Mouse (Mus musculus): ENCODE measurements at regions not wholly inside any gene's neighbourhood (a gene's known extent, or its start where the extent isn't known, plus 50 kb on each side); places are given as distances from the start of the nearest gene placed in this dataset.

DNA sequence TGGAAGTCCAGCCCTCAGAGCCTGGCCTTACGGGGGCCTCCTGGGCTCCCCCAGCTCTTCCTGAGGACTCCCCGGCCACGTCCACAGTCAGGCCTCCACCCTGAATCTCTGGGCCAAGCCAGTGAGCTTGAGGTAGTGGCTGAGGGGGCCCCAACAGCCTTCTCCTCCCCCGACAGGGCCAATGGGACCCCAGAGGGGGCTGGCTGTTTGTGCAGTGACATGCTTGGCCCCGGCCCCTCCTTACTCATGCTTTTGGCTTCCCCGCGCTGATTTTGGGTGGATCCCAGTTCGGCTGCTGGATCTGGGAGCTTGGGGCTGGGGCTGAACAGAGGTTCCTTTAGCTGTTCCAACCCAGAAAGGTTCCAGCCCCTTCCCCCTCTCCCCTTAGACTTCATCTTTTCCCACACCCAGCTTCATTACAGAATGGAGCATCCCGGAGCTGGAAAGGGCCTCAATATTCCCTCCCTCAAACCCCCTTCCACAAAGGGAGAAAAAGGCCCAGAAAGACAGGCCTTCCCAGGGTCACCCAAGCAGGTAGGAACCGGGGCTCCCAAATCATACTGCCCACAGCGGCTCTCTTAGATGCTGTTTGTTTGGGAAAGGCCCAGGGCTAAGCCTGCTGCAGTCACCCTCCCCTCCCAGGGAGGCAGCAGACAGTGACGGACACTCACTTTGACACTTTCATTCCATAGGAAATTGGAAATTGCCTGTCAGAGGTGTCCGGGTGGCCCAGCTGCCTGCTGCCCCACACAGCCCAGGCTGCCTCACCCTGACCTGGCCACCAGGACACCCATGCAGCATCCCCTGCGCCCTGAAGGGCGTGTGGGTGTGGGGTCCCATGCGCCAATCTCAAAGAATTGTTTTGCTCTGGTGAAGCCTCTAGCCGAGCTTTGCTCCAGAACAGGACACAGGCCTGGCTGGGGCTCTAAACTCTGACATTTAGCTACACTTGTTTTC, 133.7 kb downstream of the Fgf18 start:
- peaks cover 8% of the 10 kb centered on the region for H3K27me3 ChIP-seq (ENCODE audit: insufficient read depth, low read length)
- H3K9me3 ChIP-seq (ENCODE audit: low read length) = no peaks in the 10 kb centered on the region
- H3K4me1 ChIP-seq (replicated peaks; ENCODE audit: low read depth, low read length) = peaks cover 25% of the 10 kb centered on the region
- H3K4me3 ChIP-seq (replicated peaks; ENCODE audit: low read length) = peak overlapping the region; percentile 54
- H3K36me3 ChIP-seq (ENCODE audit: insufficient read depth, low read length) = no peaks in the 10 kb centered on the region
- TF ChIP-seq NANOG (IDR thresholded peaks at IDR 0.05; ENCODE audit: borderline replicate concordance, low read length) (no peak), CTCF (conservative IDR thresholded peaks at IDR 0.05; ENCODE audit: low read length) (no peak), POU5F1 (IDR thresholded peaks at IDR 0.05; ENCODE audit: borderline replicate concordance, low read length) (no peak)

DNA sequence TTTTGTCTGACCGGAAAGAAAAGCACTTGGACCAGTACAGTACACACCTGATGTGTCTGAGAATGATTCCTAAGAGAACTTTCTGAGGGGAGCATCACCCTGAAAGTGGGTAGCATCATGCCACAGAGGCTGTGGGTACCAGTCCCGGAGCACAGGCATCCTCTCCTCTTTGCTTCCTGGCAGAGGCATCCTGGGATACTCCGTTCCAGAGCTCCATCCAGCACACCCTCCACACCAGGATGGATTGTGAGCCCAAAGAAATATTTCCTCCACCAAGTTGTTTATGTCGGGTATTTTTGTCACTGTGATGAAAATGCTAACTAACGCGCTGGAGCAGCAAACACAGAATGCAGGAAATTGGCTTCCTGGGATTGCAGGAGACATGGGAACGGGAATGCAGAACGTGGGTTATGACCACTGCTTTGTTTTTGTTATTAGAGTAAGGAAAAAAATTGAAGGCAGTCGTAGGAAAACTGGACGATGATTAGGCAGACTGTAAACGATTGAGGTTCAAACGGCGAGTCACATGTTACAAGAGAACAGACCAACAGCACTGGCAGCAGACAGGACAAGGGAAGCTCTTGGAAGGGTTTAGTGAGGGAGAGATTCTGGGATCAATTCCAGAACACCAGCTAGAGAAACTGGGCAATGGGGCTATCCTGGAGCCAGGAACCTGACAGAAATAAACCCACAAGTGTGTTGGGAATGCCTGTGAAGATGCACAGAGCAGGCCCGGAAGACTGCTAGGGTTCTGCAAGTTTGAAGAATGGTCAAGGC, 134.6 kb downstream of the Fgf18 start:
- peak overlapping the region; percentile 54; the same call in 1 of the 2 replicates for H3K4me3 ChIP-seq (replicated peaks; ENCODE audit: low read length)
- no peaks in the 10 kb centered on the region for H3K9me3 ChIP-seq (ENCODE audit: low read length)
- no peaks in the 10 kb centered on the region for H3K36me3 ChIP-seq (ENCODE audit: insufficient read depth, low read length)
- H3K4me1 ChIP-seq (replicated peaks; ENCODE audit: low read depth, low read length) = peaks cover 25% of the 10 kb centered on the region
- peaks cover 11% of the 10 kb centered on the region for H3K27me3 ChIP-seq (ENCODE audit: insufficient read depth, low read length)
- no peak for TF ChIP-seq CTCF (conservative IDR thresholded peaks at IDR 0.05; ENCODE audit: low read length)
- no peak for TF ChIP-seq NANOG (IDR thresholded peaks at IDR 0.05; ENCODE audit: borderline replicate concordance, low read length)
- no peak for TF ChIP-seq POU5F1 (IDR thresholded peaks at IDR 0.05; ENCODE audit: borderline replicate concordance, low read length)

DNA sequence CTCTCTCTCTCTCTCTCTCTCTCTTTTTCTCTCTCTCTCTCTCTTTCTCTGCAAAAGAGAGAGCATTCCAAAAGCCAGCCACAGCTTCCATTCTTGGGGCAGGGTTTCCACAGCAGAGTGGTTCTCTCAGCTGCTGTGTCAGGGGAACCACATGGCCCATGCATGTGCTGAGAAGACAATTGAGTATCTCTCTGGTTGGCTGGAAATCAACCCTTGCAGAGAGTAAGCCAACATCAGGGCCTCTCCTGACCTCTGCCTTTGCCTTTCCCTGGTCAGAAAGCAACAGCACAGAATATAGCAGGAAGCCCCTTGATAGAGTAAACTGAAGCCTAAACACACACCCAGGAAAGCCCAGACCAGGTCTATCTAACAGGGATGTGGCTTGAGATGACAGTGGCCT, 138.6 kb downstream of the Fgf18 start:
- TF ChIP-seq POU5F1 (IDR thresholded peaks at IDR 0.05; ENCODE audit: borderline replicate concordance, low read length) (no peak), CTCF (conservative IDR thresholded peaks at IDR 0.05; ENCODE audit: low read length) (no peak), NANOG (IDR thresholded peaks at IDR 0.05; ENCODE audit: borderline replicate concordance, low read length) (no peak)
- H3K9me3 ChIP-seq (ENCODE audit: low read length) = no peaks in the 10 kb centered on the region
- H3K4me1 ChIP-seq (replicated peaks; ENCODE audit: low read depth, low read length) = peaks cover 9% of the 10 kb centered on the region
- peaks cover 7% of the 10 kb centered on the region for H3K27me3 ChIP-seq (ENCODE audit: insufficient read depth, low read length)
- H3K4me3 ChIP-seq (replicated peaks; ENCODE audit: low read length) = no peak overlapping the region
- H3K36me3 ChIP-seq (ENCODE audit: insufficient read depth, low read length) = no peaks in the 10 kb centered on the region

DNA sequence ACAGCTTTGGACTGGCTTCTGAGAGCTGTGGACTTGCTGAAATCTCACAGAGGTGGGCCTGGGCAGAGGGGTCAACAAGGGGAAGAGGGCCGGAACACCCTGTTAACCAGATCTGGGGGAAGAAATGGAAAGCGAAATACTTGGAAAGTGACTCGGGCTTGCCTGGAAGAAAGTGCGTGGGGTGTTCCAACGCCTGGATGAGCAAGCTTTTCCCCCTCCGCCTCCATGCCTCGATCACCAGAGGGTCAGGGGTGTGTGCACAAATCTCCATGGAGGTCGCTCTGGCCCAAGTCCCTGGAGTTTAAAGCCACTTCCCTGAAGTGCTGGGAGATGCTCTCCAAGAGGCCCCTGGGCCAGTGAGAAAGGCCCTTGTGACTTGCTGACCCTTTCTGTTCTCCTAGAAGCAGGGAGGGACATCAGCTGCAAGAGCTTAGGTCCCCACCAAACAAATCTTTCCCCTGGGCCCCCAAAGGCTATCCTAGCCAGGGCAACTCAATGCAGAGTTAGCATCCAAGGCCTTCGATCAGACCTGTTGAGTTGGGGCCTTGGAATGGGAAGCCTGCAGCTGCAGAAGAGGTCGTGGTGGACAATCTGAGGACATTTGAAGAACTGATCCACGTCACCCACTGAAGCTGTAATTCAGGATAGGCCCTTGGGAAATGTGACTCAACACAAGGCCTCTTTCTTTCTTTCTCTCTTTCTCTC, 139.2 kb downstream of the Fgf18 start:
- Histone ChIP-seq H3K4me1 (replicated peaks; ENCODE audit: low read depth, low read length) (peaks cover 3% of the 10 kb centered on the region), H3K4me3 (replicated peaks; ENCODE audit: low read length) (no peak overlapping the region), H3K9me3 (ENCODE audit: low read length) (no peaks in the 10 kb centered on the region), H3K36me3 (ENCODE audit: insufficient read depth, low read length) (no peaks in the 10 kb centered on the region), H3K27me3 (ENCODE audit: insufficient read depth, low read length) (peaks cover 7% of the 10 kb centered on the region)
- TF ChIP-seq CTCF (conservative IDR thresholded peaks at IDR 0.05; ENCODE audit: low read length) = no peak
- TF ChIP-seq NANOG (IDR thresholded peaks at IDR 0.05; ENCODE audit: borderline replicate concordance, low read length) = no peak
- no peak for TF ChIP-seq POU5F1 (IDR thresholded peaks at IDR 0.05; ENCODE audit: borderline replicate concordance, low read length)

DNA sequence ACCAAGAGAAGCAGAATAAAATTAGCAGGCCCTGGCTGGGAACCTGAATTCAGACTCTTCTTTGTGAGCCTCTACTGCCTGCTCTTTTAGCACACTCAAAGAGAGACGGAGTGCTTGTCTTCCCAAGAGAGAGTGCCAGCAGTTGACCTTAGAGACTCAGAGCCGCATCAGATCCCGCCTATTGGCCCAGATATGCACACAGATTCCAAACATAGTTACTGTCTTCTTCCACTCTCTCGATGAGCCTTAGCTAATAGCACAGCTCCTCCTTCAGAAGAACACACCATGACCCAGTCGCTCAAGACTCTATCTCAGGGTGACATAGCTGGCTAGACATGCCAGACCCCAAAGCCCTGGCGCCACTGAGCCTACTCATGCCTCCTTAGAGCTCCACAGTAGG, 139.8 kb downstream of the Fgf18 start:
- Histone ChIP-seq H3K9me3 (ENCODE audit: low read length) (no peaks in the 10 kb centered on the region), H3K36me3 (ENCODE audit: insufficient read depth, low read length) (no peaks in the 10 kb centered on the region), H3K4me1 (replicated peaks; ENCODE audit: low read depth, low read length) (no peaks in the 10 kb centered on the region), H3K27me3 (ENCODE audit: insufficient read depth, low read length) (peaks cover 6% of the 10 kb centered on the region; the same call in 1 of the 2 replicates), H3K4me3 (replicated peaks; ENCODE audit: low read length) (no peak overlapping the region)
- TF ChIP-seq POU5F1 (IDR thresholded peaks at IDR 0.05; ENCODE audit: borderline replicate concordance, low read length) (no peak), NANOG (IDR thresholded peaks at IDR 0.05; ENCODE audit: borderline replicate concordance, low read length) (no peak), CTCF (conservative IDR thresholded peaks at IDR 0.05; ENCODE audit: low read length) (no peak)

DNA sequence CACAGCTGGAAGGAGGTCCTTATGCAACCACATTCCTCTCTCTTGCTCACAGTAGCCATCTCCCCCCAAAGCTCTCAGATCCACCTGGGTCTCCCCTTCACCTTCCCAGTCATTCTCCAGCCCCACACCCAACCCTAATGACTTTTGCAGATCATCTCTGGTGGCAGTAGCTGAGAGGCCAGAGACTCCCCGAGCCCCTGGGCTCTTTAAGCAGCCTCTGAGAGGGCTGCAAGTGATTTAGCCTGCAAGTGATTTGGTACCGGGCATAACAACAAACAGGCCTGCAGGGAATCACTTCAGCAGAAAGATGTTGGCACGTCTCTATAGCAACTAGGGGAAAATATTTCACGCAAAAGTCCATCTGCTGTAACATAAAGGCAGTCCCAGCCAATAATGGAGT, 142.0 kb downstream of the Fgf18 start:
- H3K27me3 ChIP-seq (ENCODE audit: insufficient read depth, low read length) = 0 out of 2 replicates have a peak, but pooled peaks cover 3% of the 10 kb centered on the region
- H3K4me3 ChIP-seq (replicated peaks; ENCODE audit: low read length) = no peak overlapping the region
- H3K9me3 ChIP-seq (ENCODE audit: low read length) = no peaks in the 10 kb centered on the region
- H3K36me3 ChIP-seq (ENCODE audit: insufficient read depth, low read length) = no peaks in the 10 kb centered on the region
- no peaks in the 10 kb centered on the region for H3K4me1 ChIP-seq (replicated peaks; ENCODE audit: low read depth, low read length)
- TF ChIP-seq CTCF (conservative IDR thresholded peaks at IDR 0.05; ENCODE audit: low read length) (no peak), POU5F1 (IDR thresholded peaks at IDR 0.05; ENCODE audit: borderline replicate concordance, low read length) (no peak), NANOG (IDR thresholded peaks at IDR 0.05; ENCODE audit: borderline replicate concordance, low read length) (no peak)

DNA sequence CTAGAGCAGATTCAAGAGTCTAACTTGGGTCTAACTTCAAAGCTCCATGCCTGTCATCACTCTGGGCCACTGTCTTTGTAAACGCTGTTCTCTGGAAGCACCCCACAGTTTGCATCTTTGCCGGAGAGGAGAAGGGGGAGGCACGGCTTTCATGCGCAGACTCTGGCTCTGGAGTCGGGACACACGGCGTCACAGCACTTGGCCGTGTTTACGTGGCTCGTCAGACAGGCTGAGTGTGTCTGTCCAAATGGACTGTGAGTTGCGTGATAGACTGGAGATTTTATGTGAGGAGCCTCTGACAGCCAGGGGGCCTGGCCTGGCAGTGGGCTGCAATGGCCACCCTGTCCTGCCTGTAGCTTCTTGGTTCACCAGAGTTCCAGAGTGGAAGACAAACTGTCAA, 142.6 kb downstream of the Fgf18 start:
- TF ChIP-seq NANOG (IDR thresholded peaks at IDR 0.05; ENCODE audit: borderline replicate concordance, low read length) (no peak), POU5F1 (IDR thresholded peaks at IDR 0.05; ENCODE audit: borderline replicate concordance, low read length) (no peak), CTCF (conservative IDR thresholded peaks at IDR 0.05; ENCODE audit: low read length) (no peak)
- H3K4me1 ChIP-seq (replicated peaks; ENCODE audit: low read depth, low read length) = 0 out of 2 replicates have a peak, but pooled peaks cover under 1% of the 10 kb centered on the region
- H3K36me3 ChIP-seq (ENCODE audit: insufficient read depth, low read length) = no peaks in the 10 kb centered on the region
- H3K27me3 ChIP-seq (ENCODE audit: insufficient read depth, low read length) = peaks cover 5% of the 10 kb centered on the region; the same call in 1 of the 2 replicates
- H3K4me3 ChIP-seq (replicated peaks; ENCODE audit: low read length) = no peak overlapping the region
- H3K9me3 ChIP-seq (ENCODE audit: low read length) = no peaks in the 10 kb centered on the region
